Mouse (Mus musculus): ENCODE measurements around the gene Slc46a3. TPM values are rescaled to one million over a fixed set of nuclear protein-coding genes. Genes with fewer than 3 reads are reported as not detected.

Gene Slc46a3
- polyA plus RNA-seq, 1 experiment, result 4.4 TPM

DNA sequence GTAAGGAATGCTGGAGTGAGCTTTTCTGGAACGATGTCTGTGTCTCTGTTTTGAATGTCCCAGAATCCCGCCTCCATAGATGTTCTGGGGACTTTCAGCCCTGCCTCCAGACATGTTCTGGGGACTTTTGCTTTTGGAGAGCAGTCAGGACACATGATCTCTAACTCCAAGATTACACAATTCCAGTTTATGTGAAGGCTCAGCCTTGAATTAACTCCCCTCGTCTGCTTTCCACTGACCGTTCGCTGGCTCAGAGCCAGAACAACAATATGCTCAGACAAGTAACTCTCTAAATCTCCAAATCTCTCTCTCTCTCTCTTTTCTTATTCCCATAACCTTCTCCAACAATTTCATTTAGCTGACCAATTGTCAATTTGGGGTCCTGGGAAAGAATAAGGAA, 47.3 kb downstream of the Slc46a3 start:
- peaks cover 22% of the 10 kb centered on the region for H3K27me3 ChIP-seq (replicated peaks)
- peaks cover 24% of the 10 kb centered on the region for H3K4me1 ChIP-seq
- no peak overlapping the region for H3K4me3 ChIP-seq (replicated peaks)
- H3K9me3 ChIP-seq, result peaks cover 33% of the 10 kb centered on the region
- TF ChIP-seq FLI1 (IDR thresholded peaks at IDR 0.05; ENCODE audit: low read length), result no peak
- no peak for TF ChIP-seq GATA1 (IDR thresholded peaks at IDR 0.05; ENCODE audit: borderline replicate concordance, low read length)
- H3K36me3 ChIP-seq (replicated peaks; ENCODE audit: low read length), result no peaks in the 10 kb centered on the region

DNA sequence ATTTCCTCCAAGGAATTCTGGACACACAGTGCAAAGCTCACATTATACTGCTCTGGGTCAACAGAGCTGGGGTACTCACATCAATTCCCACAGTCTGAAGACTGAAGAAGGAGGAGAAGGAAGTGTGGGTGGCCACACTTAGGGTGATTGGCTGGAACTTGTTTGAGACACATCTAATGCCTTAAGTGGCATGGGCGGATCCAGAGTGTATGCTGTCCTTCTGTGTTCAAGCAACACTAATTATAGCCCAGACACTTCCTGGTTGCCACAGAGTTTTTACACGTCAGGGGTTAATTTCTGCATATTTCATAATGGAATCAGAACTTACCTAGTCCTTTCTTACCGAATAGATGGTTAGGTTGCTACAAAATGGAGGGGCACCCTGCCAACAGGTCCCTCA, 49.3 kb downstream of the Slc46a3 start:
- H3K4me3 ChIP-seq (replicated peaks), result no peak overlapping the region
- H3K9me3 ChIP-seq, result peaks cover 38% of the 10 kb centered on the region
- no peaks in the 10 kb centered on the region for H3K36me3 ChIP-seq (replicated peaks; ENCODE audit: low read length)
- H3K27me3 ChIP-seq (replicated peaks), result peaks cover 15% of the 10 kb centered on the region
- TF ChIP-seq FLI1 (IDR thresholded peaks at IDR 0.05; ENCODE audit: low read length) (no peak), GATA1 (IDR thresholded peaks at IDR 0.05; ENCODE audit: borderline replicate concordance, low read length) (no peak)
- peaks cover 9% of the 10 kb centered on the region for H3K4me1 ChIP-seq

DNA sequence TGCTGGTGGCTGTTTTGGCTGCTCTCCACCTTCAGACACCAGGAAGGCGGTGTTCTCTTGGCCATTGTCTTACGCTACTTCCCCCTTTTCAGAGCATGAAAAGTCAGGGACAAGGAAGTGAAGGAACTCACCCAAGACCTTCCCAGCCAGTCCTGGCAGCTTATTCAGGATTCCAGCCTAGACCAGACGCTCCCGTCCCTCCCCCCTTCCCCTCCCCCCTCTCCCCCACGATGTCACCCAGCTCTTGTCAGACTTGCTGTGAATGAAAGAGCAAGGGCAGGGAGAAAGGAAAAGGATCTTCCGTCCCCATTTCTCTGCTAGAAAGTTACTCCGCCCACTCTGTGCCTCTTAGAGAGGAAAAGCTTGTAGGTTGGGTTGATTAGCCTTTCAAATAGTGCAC, 51.3 kb downstream of the Slc46a3 start:
- no peaks in the 10 kb centered on the region for H3K36me3 ChIP-seq (replicated peaks; ENCODE audit: low read length)
- H3K27me3 ChIP-seq (replicated peaks), result peaks cover 18% of the 10 kb centered on the region
- peaks cover 40% of the 10 kb centered on the region for H3K9me3 ChIP-seq
- TF ChIP-seq GATA1 (IDR thresholded peaks at IDR 0.05; ENCODE audit: borderline replicate concordance, low read length) (no peak), FLI1 (IDR thresholded peaks at IDR 0.05; ENCODE audit: low read length) (no peak)
- H3K4me3 ChIP-seq (replicated peaks), result no peak overlapping the region
- H3K4me1 ChIP-seq, result no peaks in the 10 kb centered on the region

DNA sequence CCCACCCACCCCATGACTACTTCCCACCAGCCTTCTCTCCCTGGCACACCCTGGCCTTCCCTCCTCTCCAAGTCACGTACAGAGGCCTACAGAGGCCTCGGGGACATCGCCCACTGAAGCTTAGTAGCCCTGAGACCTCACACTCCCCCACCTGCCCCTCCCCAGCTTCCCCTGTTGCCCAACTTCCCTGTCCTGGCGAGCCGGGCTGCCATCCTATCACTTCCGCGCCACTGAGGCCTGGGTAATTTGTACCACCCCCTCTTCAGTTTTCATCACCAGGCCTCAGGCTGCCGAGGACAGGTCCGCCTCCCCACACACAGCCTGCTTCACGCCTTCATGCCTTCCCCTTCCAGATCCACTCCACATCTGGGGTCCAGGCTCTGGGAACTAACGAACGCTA, 55.2 kb downstream of the Slc46a3 start:
- H3K4me3 ChIP-seq (replicated peaks), result no peak overlapping the region
- peaks cover 4% of the 10 kb centered on the region; the same call in 1 of the 2 replicates for H3K4me1 ChIP-seq
- H3K27me3 ChIP-seq (replicated peaks), result peaks cover 36% of the 10 kb centered on the region
- H3K9me3 ChIP-seq, result peaks cover 30% of the 10 kb centered on the region
- H3K36me3 ChIP-seq (replicated peaks; ENCODE audit: low read length), result no peaks in the 10 kb centered on the region
- no peak for TF ChIP-seq FLI1 (IDR thresholded peaks at IDR 0.05; ENCODE audit: low read length)
- no peak for TF ChIP-seq GATA1 (IDR thresholded peaks at IDR 0.05; ENCODE audit: borderline replicate concordance, low read length)

DNA sequence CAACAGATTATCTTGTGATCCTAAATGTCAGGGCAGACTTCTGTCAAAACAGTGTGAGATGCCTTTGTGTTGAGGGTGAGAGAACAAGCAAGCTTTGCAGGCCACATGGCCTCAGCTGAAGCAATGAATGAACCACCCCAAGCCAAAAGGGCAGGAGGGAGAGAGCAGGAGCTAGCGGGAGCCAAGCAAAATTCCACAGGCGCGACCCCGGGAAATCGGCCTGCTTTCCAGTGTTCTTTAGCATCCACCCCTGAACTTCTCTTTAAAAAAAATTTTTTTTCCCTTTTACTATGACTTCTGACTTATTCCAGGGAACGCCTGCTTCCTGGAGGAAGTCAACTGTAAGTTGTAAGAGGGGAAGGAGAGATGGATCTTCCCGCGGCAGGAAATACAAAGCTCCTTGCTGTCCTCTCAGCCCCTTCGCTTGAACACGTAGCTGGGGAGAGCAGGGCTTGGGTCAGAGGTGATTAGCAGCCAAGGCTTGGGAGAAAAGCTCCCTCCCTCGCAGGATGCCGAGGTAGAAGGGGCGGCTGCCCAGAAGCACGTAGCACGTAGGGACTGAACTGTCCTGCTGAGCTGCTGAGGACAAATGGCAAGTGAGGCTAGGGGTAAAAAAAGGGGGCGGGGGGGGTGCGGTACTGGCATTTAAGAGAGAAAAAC, 59.6 kb downstream of the Slc46a3 start:
- TF ChIP-seq GATA1 (IDR thresholded peaks at IDR 0.05; ENCODE audit: borderline replicate concordance, low read length) (no peak), FLI1 (IDR thresholded peaks at IDR 0.05; ENCODE audit: low read length) (no peak)

DNA sequence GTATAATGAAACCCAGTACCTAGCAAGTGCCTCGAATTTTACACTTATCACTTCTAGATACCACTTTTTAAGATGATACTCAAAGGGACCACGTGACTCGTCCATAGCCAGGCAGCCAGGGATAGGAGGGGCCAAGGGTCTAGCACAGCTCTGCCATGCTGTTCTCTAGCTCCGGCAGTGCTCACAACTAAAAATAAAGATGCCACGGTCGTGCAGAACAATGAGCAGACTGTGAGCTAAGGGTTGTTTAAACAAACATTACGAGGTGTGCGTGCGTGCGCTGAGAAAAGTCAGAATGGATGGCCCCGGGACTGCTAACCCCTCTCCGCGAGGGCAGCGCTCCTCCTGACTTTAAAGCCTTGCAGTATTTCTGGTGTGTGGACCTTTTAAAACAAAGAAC, 61.8 kb downstream of the Slc46a3 start:
- peaks cover 4% of the 10 kb centered on the region; the same call in 1 of the 2 replicates for H3K4me1 ChIP-seq
- peaks cover 42% of the 10 kb centered on the region for H3K27me3 ChIP-seq (replicated peaks)
- no peak for TF ChIP-seq GATA1 (IDR thresholded peaks at IDR 0.05; ENCODE audit: borderline replicate concordance, low read length)
- no peak for TF ChIP-seq FLI1 (IDR thresholded peaks at IDR 0.05; ENCODE audit: low read length)
- H3K9me3 ChIP-seq, result peaks cover 2% of the 10 kb centered on the region; the same call in 1 of the 2 replicates
- no peaks in the 10 kb centered on the region for H3K36me3 ChIP-seq (replicated peaks; ENCODE audit: low read length)
- no peak overlapping the region for H3K4me3 ChIP-seq (replicated peaks)

More for the DNA sequence above, 59.6 kb downstream of the Slc46a3 start:
- Histone ChIP-seq H3K36me3 (replicated peaks; ENCODE audit: low read length) (no peaks in the 10 kb centered on the region), H3K27me3 (replicated peaks) (peaks cover 42% of the 10 kb centered on the region), H3K9me3 (peaks cover 6% of the 10 kb centered on the region; the same call in 1 of the 2 replicates), H3K4me3 (replicated peaks) (no peak overlapping the region), H3K4me1 (peaks cover 4% of the 10 kb centered on the region; the same call in 1 of the 2 replicates)

DNA sequence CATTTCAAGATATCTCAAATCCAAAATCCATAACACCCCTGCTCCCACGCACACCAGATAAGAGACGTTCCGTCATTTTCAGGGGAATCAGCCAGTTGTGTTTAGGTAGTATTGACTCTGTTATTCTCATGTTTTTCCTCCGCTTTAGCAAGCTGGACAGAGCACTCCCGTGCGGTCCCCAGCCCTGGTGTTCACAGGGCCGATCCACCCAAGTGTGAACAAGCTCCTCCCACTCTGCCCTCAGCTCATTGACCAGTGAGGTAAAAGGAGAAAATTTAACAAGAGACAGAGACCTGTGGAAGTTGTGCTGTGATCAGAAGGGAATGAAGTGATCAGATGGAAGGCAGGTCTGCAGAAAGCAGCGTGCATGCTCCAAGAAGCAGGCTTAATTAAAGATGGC, 65.8 kb downstream of the Slc46a3 start:
- H3K9me3 ChIP-seq, result peaks cover 10% of the 10 kb centered on the region; the same call in 1 of the 2 replicates
- peaks cover 40% of the 10 kb centered on the region for H3K27me3 ChIP-seq (replicated peaks)
- H3K36me3 ChIP-seq (replicated peaks; ENCODE audit: low read length), result no peaks in the 10 kb centered on the region
- H3K4me3 ChIP-seq (replicated peaks), result no peak overlapping the region
- H3K4me1 ChIP-seq, result peaks cover 13% of the 10 kb centered on the region
- TF ChIP-seq GATA1 (IDR thresholded peaks at IDR 0.05; ENCODE audit: borderline replicate concordance, low read length) (no peak), FLI1 (IDR thresholded peaks at IDR 0.05; ENCODE audit: low read length) (no peak)

Other genes with a start within 250 kb of the Slc46a3 start
- 0.36 and 0.47 TPM in 2 replicates for gene Flt1, start 168.8 kb downstream of the Slc46a3 start, polyA plus RNA-seq (2012; ENCODE audit: insufficient read depth, low replicate concordance)
- gene Pomp, start 34.4 kb downstream of the Slc46a3 start, polyA plus RNA-seq (2012; ENCODE audit: insufficient read depth, low replicate concordance), result 2.6 and 32.9 TPM in 2 replicates
- not detected in 2 replicates for gene Mtus2, start 62.5 kb upstream of the Slc46a3 start, polyA plus RNA-seq (2012; ENCODE audit: insufficient read depth, low replicate concordance)

Measured in megakaryocyte, embryonic 14.5 days (primary cell).